Mouse (Mus musculus) embryonic facial prominence, embryonic 11.5 days (tissue): ENCODE measurements at regions not wholly inside any gene's neighbourhood (a gene's known extent, or its start where the extent isn't known, plus 50 kb on each side); places are given as distances from the start of the nearest gene placed in this dataset.

ENCODE experiments used
- ATAC-seq: fragments of 200-750 bp; cut with Nextera tagmentation; replicated peaks from 2 replicates; pipeline ENCODE4 v1.8.0; 2017; ENCODE audit warnings: low read depth; ENCODE audit not compliant: insufficient number of reproducible peaks, low FRiP score, low TSS enrichment
- DNase-seq: peaks from one replicate; pipeline ENCODE4 v3.0.0-alpha.2; 2015; ENCODE audit warnings: low spot score
- H3K27ac ChIP-seq: fragments of 300-500 bp; sonication (generic); replicated peaks from 2 replicates; pipeline ENCODE4 v1.5.1; 2014; ENCODE audit warnings: mild to moderate bottlenecking, low read depth, low read length, control low read depth
- H3K27me3 ChIP-seq: fragments of 300-500 bp; sonication (generic); 2 replicates; pipeline ENCODE4 v1.6.1; 2014; ENCODE audit warnings: mild to moderate bottlenecking, low read length, moderate library complexity, mixed read lengths; ENCODE audit not compliant: control insufficient read depth, insufficient read depth
- H3K36me3 ChIP-seq: fragments of 300-500 bp; sonication (generic); replicated peaks from 2 replicates; pipeline ENCODE4 v1.6.1; 2014; ENCODE audit warnings: low read depth, mild to moderate bottlenecking, low read length, moderate library complexity, mixed read lengths; ENCODE audit not compliant: control insufficient read depth, insufficient read depth
- H3K4me1 ChIP-seq: fragments of 300-500 bp; sonication (generic); 2 replicates; pipeline ENCODE4 v1.6.1; 2014; ENCODE audit warnings: low read length, mixed read lengths; ENCODE audit not compliant: control insufficient read depth, insufficient read depth
- H3K4me2 ChIP-seq: fragments of 300-500 bp; sonication (generic); 2 replicates; pipeline ENCODE4 v1.6.1; 2014; ENCODE audit warnings: low read depth, mild to moderate bottlenecking, control low read depth, low read length, moderate library complexity
- H3K4me3 ChIP-seq: fragments of 300-500 bp; sonication (generic); 2 replicates; pipeline ENCODE4 v1.5.1; 2014; ENCODE audit warnings: low read depth, low read length, control low read depth
- H3K9ac ChIP-seq: fragments of 300-500 bp; sonication (generic); replicated peaks from 2 replicates; pipeline ENCODE4 v1.6.1; 2014; ENCODE audit warnings: mild to moderate bottlenecking, control low read depth, low read length
- H3K9me3 ChIP-seq: fragments of 300-500 bp; sonication (generic); replicated peaks from 2 replicates; pipeline ENCODE4 v1.6.1; 2016; ENCODE audit warnings: mild to moderate bottlenecking, low read length, inconsistent platforms, mixed read lengths; ENCODE audit not compliant: control insufficient read depth
- WGBS: fragments of 180-500 bp; shearing (Covaris S2); extraction: QIAGEN DNeasy Blood & Tissue Kit; methylation state at CpG from one replicate; pipeline ENCODE4 v1.1.7; 2014; 5-methylcytosine and 5-hydroxymethylcytosine counted together

GRCm38 (mm10) chr10:51963671-51964070 is 58.6 kb upstream of the Vgll2 start:
- no peaks in the 10 kb centered on the region for H3K9me3 ChIP-seq
- 74% methylated on average over 1 of the region's 1 CpGs for WGBS
- H3K27ac ChIP-seq = no peak overlapping the region
- H3K27me3 ChIP-seq = no peaks in the 10 kb centered on the region
- no peak overlapping the region for H3K4me3 ChIP-seq
- no peaks in the 10 kb centered on the region for H3K4me1 ChIP-seq
- no peak overlapping the region for H3K4me2 ChIP-seq
- no peaks in the 10 kb centered on the region for H3K36me3 ChIP-seq
- no peak overlapping the region for H3K9ac ChIP-seq
- DNase-seq = no peak
- no peak for ATAC-seq

- no peak for ATAC-seq
- Histone ChIP-seq H3K27ac (no peak overlapping the region), H3K9me3 (no peaks in the 10 kb centered on the region), H3K36me3 (no peaks in the 10 kb centered on the region), H3K4me3 (no peak overlapping the region), H3K27me3 (no peaks in the 10 kb centered on the region), H3K4me1 (no peaks in the 10 kb centered on the region), H3K9ac (no peak overlapping the region), H3K4me2 (no peak overlapping the region)
- 72% methylated on average over 9 of the region's 9 CpGs for WGBS
- DNase-seq = no peak
Measured at GRCm38 (mm10) chr10:51970113-51970512, 52.2 kb upstream of the Vgll2 start.
